Mouse (Mus musculus): Measurements from ENCODE around the gene Zfp108.

Gene Zfp108

DNA sequence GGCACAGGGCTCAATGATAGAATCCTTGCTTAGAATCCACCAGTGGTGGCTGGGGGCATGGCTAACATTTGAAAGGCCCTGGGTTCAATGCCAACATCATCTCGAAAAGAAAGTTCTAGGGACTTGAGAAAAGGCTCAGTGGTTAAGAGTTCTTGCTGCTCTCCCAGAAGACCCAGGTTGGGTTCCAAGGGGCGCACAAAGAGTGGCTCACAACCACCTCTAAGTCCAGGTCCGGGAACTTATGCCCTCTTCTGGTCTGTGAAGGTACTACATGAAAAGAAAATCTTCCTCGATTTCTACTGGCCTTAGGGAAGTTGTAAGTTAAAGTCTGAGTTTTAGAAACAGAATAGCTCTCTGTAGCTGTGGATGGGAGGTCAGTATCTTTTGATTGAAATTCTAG lies 31.5 kb downstream of the Zfp108 start:
- DNase-seq (ENCODE audit: low read depth, low spot score), result no peak

DNA sequence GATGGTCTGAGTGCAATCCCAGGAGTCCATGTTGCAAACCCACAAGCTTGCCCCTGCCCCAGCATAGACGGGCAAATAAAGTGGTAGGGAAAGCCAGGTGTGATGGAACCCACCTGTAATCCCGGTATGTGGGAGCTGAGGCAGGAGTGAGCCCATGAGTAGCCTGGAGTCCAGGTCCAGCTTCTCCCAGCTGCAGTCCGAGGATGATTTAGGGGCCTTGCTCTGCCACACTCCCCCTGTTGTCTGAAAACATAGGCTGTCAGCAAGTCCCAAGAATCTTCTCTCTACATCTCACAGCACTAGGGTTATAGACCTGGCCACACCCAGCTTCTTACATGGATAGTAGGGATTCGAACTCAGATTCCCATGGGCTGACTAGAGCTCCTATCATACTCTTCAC lies 32.3 kb downstream of the Zfp108 start:
- DNase-seq (ENCODE audit: low read depth, low spot score), result no peak

DNA sequence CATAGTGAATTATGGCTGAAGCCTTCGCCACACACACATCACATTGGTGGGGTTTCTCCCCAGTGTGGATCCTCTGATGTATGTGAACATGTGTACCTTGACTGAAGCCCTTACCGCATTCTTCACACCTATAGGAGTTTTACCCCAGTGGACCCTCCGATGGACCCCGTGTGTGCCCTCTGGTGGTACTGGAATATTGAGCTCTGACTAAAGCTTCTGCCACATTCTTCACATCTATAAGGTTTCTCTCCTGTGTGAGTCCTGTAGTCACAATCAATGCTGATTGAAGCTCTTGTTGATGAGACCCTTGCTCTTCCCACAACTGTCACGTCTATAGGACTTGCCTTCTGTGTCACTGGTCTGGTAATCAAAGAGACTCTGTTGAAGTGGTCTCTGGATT lies 33.1 kb downstream of the Zfp108 start:
- no peak for DNase-seq (ENCODE audit: low read depth, low spot score)

DNA sequence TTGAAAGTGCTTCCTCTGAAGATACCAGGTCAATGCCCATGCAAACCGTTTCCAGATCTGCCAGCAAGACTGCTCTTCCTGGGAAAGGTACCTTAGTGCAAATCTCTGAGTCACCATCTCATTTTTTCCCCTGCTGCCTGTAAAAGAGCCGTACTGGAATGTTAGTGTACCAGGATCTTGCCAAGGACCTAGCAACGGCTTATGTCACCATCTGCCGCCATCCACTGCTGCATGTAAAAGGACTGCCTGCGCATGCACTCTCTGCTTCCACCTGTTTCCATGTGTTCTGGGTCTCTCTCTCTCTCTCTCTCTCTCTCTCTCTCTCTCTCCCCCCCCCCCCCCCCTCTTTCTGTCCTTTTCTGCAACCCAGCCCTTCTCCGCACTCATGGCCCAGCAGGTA lies 33.9 kb downstream of the Zfp108 start:
- DNase-seq (ENCODE audit: low read depth, low spot score), result peak; percentile 89

DNA sequence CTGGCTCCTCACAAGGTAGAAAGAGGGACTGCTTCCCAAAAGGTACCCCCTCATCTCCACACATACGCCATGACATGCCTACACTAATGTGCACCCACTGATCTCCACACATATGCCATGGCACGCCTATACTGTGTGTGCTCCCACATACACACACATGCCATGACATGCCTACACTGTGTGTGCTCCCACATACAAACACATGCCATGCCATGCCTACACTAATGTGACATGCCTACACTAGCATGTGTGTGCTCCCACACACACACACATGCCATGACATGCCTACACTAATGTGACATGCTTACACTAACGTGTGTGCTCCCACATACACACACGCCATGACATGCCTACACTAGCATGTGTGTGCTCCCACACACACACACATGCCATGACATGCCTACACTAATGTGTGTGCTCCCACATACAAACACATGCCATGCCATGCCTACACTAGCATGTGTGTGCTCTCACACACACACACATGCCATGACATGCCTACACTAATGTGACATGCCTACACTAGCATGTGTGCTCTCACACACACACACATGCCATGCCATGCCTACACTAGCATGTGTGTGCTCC lies 35.6 kb downstream of the Zfp108 start:
- DNase-seq (ENCODE audit: low read depth, low spot score), result no peak

DNA sequence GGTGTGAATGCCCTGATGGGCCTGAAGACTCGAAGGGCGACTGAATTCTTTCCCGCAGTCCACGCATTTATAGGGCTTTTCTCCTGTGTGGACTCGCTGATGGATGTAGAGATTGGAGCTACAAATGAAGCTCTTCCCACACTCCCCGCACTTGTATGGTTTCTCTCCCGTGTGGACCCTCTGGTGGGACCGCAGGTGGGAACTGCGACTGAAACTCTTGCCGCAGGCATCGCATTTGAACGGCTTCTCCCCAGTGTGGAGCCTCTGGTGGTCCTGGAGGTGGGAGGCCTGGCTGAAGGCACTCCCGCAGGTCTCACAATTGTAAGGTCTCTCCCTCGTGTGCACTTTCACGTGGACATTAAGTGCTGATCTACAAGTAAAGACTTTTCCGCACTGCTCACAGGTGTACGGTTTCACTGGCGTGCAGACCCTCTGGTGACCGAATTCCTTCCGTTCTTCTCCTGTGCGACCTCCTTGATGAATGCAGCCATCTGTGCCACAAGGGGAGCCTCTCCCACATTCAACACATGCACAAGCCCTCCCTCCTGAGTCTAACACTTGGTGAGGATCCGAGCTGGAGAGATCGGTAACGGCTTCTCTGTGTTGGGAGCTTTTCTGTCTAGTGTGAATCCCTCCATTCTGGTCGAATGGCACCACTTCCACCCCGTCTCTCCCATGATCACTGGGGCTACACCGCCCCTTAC lies 36.9 kb downstream of the Zfp108 start:
- no peak for DNase-seq (ENCODE audit: low read depth, low spot score)

DNA sequence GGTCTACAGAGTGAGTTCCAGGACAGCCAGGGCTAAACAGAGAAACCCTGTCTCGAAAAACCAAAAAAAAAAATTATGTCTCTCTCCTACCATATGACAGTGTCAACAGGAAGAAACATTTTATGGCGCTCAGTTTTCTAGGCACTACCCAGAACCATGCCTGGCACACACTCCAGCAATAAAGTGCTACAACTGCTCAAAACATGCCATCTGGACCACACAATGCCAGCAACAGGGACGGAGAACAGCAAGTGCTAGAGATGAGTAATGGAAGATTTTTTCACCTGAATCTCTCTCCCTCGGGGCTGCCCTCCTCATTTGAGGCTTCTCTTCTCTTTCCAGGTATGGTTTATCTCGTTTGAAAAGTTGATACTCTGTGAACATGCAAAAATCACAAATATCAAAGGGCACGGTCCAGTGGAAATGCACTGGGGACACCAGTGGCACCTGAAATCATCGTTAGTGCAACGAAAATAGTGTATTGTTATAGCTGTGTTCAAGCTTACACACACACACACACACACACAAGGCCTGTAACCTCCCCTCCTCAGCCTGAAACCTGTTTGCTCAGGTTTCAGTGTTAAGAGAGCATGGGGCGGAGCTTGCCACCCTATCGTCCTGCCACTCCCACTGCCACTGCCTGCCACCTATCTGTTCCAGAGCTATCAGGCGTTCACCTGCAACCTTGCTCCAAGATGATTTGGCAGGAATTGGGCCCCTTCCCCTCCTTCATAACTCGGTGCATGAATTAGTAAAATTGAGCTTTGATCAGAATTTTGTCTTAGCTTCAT lies 38.7 kb downstream of the Zfp108 start:
- DNase-seq (ENCODE audit: low read depth, low spot score), result peak; percentile 39

DNA sequence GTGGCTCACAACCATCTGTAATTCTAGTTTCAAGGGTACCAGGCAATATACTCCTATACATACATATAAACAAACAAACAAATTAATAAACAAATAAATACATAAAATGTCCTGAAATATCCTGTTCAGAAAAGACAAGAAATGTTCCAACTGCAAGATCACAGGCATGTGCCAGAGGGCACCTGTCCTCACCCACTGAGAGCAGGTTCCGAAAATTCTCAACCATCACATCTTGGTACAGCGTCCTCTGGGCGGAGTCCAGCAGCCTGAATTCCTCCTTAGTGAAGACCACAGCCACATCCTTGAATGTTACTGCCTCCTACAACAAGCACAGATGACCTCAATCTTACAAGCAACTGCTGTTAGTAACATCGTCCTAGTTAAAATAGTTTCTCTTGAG lies 40.2 kb downstream of the Zfp108 start:
- DNase-seq (ENCODE audit: low read depth, low spot score), result no peak

DNA sequence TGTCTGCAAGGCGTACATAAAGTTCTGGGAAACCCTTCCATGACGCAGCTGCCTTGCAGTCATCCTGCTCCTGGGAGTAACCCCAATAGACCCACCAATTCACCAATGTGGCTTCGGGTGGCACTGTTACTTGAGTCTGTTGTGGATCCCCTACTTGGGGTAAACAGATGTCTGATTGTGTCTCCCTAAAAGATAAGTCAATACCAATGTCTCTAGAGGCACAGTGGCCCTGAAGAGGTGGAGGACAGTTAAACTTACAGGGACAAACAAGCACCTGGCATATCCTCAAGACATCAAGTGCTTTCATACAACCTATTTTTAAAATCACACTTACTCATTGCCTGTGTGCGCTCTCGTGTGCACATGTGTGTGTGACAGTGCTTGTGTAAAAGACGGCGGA lies 40.8 kb downstream of the Zfp108 start:
- DNase-seq (ENCODE audit: low read depth, low spot score), result no peak

DNA sequence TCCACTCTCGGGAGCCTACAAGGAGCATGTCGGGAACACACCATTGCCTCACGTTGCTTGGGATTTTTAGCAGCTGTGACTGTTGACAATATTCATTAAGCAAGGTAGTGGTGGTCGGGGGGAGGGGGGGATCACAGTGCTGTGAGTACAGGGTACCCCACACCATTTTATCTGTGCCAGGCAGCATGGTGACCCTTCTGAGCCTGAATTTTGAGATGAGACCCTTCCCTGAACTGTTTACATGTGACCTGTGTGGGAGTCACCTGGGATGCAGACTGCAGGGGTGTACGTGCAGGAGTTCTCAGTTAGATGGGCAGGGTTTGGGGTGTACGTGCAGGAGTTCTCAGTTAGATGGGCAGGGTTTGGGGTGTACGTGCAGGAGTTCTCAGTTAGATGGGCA lies 41.8 kb downstream of the Zfp108 start:
- DNase-seq (ENCODE audit: low read depth, low spot score), result no peak

DNA sequence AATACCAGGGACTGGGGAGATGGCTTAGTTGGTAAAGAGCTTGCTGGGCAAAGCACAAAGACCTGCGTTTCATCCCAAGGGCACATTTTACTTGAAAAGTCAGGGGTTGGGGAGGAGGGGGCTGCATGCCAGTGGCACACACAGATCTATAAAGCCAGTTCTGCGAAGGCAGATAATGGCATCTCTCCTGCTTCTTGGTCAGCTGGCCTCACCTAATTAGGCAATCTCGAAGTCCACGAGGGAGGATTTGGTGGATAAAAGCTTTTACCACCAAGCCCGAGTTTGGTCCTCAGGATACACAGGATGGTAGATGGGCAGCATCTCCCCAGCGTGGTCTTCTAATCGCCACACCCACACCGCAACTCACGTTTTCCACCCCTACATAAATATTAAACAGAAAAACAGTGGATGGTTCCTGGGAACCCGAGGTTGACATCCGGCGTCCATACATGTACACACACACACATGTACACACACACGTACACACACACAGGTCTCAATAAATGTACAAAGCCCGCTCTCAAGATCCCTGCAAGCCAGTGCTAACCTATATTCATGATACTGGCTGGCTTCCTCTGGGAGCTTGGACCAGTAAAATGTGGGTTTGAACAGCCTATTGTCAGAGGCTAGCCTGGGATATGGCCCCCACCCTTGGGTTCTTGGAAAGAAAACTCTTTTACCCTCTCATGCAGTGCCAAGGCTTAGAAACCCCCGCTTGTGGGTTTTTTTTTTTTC lies 42.9 kb downstream of the Zfp108 start:
- no peak for DNase-seq (ENCODE audit: low read depth, low spot score)

DNA sequence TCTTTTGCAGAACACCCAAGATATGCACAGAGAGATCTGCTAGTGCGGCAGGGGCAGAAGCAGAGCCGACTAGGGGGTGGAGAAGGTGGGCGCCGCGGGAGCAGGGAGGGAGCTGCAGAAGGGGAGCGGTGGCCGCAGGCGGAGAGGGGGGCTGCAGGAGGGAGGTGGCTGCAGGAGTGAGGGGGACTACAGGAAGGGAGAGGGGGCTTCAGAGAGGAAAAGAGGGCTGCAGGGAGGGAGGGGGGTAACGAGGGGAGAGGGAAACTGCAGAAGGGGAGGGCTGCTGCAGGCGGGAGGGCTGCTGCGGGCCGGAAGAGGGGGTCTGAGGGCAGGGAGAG lies 44.0 kb downstream of the Zfp108 start:
- DNase-seq (ENCODE audit: low read depth, low spot score), result peak; percentile 11

DNA sequence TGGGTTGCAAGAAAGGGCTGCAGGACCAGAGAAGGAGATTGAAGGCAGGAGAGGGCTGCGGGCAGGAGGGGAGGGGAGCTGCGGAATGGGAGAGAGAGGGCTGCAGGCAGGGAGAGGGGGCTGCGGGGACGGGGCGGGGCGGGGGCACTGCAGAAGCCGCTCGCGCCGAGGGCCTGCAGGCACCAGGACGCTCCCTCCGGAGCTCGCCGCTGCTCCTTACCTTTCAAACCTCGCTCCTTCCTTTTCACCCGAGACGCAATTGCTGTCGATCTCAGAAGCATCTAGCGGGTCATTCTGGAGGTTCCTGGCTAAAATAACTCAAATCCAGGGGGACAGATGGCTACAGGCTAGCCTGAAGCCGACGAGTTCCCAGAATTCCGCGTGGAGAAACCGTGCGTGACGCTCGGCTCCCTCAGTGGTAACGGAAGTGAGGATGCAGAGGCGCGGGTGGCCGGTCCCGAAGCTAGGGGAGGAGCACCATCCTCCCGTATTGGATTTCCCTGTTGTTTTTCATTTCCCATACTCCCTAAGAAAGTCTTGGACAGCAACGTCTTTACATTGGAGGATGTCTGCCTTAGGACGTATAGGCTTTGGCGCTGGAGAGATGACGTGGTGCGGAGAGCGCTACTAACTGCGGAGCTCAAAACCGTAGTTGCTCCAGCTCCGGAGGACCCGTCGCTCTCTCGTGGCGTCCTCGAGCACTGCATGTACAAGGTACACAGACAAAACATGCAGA lies 44.5 kb downstream of the Zfp108 start:
- peak; percentile 98 for DNase-seq (ENCODE audit: low read depth, low spot score)

DNA sequence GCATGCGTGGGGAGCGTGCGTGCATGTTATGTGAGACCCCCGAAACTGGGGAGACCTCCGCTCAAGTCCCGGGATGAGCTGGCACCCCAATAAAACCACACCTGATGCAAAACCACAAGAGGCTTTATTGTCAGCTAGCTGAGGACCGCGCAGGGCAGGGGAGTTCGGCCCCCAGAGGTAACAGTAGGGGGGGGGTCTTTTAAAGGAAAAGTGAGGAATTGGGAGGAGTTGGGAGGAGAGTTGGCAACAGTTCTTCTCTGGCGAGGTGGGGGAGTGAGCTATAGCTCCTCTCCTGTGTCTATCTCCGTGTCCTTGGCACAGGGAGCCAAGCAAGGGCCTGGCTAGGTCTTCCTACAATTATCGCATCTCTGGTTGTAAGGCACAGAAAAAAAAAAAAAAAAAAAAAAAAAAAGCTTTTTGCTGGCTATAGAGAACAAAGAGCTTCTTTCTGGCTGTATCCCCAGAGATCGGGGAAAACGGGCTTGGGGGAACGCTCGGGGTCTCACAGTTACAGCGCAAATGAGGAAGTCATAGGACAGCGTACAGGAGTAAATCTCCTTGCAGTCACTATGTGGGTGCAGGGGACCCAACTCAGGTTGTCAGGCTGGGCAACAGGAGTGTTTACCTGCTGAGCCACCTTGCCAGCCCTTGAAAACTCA lies 45.4 kb downstream of the Zfp108 start:
- peak; percentile 40 for DNase-seq (ENCODE audit: low read depth, low spot score)

DNA sequence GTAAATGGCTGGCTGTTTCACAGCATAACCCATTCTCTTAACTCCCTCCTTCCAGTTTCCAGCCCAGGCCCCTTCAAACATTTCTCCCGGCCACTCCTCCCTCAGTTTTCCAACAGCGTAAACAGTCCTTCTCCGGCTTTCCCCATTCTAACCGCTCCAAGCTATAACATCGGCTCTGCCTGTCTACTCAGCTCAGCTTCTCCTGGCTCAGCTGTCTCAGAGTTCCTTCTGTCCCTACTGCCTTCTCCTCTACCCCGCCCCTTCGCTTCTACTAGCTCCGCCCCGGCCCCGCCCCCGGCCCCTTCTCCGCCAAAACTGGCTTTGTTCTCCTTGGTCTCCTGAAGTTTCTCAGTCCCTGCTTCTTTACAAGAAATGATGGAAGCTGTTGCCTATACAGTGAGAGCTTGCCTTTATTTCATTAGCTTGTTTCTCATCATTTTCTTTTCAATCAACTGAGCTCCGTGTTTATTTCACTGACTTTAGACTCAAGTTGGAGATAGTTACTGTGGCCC lies 46.2 kb downstream of the Zfp108 start, which contains the start of gene Zfp61:
TSS of gene Zfp61 (minus strand) at position 462 of the 512 bp plus-strand sequence.
- DNase-seq (ENCODE audit: low read depth, low spot score), result peak; percentile 71

Measured in brain, adult 2 months (tissue).